22 mouse cellular contexts compared by ENCODE assay signal in the genomic region with DNA sequence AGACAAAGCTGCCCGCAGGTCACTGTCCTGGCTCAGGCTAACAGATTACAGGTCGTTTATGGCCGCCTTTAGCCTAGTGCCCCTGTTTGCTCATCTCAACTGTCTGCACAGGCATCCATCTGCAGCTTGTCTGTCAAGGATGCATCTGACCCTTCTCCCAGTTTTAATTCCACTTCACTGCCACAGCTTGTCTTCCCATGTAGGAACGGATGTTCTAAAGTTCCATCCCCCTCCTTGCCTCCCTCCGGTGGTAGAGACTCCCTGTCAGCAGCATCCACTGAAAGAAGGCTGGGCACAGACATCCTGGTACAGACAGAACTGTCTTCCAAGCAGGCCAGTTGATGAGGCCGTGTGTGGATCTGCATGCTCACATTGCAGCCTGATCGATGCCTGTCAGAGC. TPM values are rescaled to one million over a fixed set of nuclear protein-coding genes. Genes with fewer than 3 reads are reported as not detected.
DNase-seq lines count a peak whose midpoint lies in the region; ATAC-seq and TF ChIP-seq lines count a peak whose summit lies in the region.
"Had no signal": no experiment of that assay in that cellular context is flagged by ENCODE, and none has a peak within 500 bp of the region (broad histone marks: within the 10 kb centered on the region; RNA-seq: fewer than 3 reads in every experiment).

No protein-coding gene starts in this region.

- peak overlapping the region; percentile 69 for H3K27ac ChIP-seq in layer of hippocampus, adult 2 months
- H3K27ac ChIP-seq in neural tube, embryonic 12.5 days = no peak overlapping the region
- H3K27ac ChIP-seq: embryonic facial prominence, embryonic 12.5 days; embryonic facial prominence, embryonic 15.5 days; heart, adult 2 months; heart, embryonic 10.5 days; heart, embryonic 13.5 days; intestine, embryonic 15.5 days had no signal

- 0 out of 2 replicates have a peak overlapping the region, but pooled peaks have one; percentile 9 for H3K9ac ChIP-seq in neural tube, embryonic 12.5 days
- H3K9ac ChIP-seq: embryonic facial prominence, embryonic 12.5 days; embryonic facial prominence, embryonic 15.5 days; heart, embryonic 13.5 days; intestine, embryonic 15.5 days had no signal

- H3K4me2 ChIP-seq in neural tube, embryonic 12.5 days (replicated peaks) = no peak overlapping the region
- H3K4me2 ChIP-seq: embryonic facial prominence, embryonic 12.5 days; embryonic facial prominence, embryonic 15.5 days; heart, embryonic 13.5 days; intestine, embryonic 15.5 days had no signal

- H3K36me3 ChIP-seq in neural tube, embryonic 12.5 days = no peaks in the 10 kb centered on the region
- H3K36me3 ChIP-seq: embryonic facial prominence, embryonic 12.5 days; embryonic facial prominence, embryonic 15.5 days; heart, embryonic 10.5 days; heart, embryonic 13.5 days; intestine, embryonic 15.5 days had no signal

- intact Hi-C loops in heart, postnatal 10 days (cut with DNase I) = no loop called here

- TF ChIP-seq CTCF in layer of hippocampus, adult 2 months (conservative IDR thresholded peaks at IDR 0.05) = no peak

- peak; percentile 74 for DNase-seq in heart, adult 11 months
- no peak for DNase-seq in heart, postnatal 10 days
- no peak for DNase-seq in layer of hippocampus, adult 2 months (ENCODE audit: low spot score in 2 of 2)
- no peak for DNase-seq in layer of hippocampus, adult 18-20 months (ENCODE audit: low spot score in 2 of 2)
- no peak for DNase-seq in neural tube, embryonic 10.5 days (ENCODE audit: extremely low spot score, low spot score)
- no peak for DNase-seq in lung, postnatal 36 days
- DNase-seq: adrenal gland, adult 2 months; adrenal gland, postnatal 14 days; cerebellum, adult 11 months; cerebellum, adult 2 months; cerebellum, adult 9-11 months; gastrocnemius, postnatal 25 days; heart, adult 2 months had no signal

- H3K9me3 ChIP-seq in neural tube, embryonic 12.5 days = no peaks in the 10 kb centered on the region
- H3K9me3 ChIP-seq: embryonic facial prominence, embryonic 12.5 days; embryonic facial prominence, embryonic 15.5 days; heart, embryonic 10.5 days; heart, embryonic 13.5 days; intestine, embryonic 15.5 days had no signal

- 61% methylated on average over 7 of the region's 7 CpGs for WGBS in neural tube, embryonic 12.5 days

- H3K4me3 ChIP-seq in layer of hippocampus, adult 2 months = no peak overlapping the region
- no peak overlapping the region for H3K4me3 ChIP-seq in neural tube, embryonic 12.5 days
- H3K4me3 ChIP-seq: embryonic facial prominence, embryonic 12.5 days; embryonic facial prominence, embryonic 15.5 days; heart, adult 2 months; heart, embryonic 10.5 days; heart, embryonic 13.5 days; intestine, embryonic 15.5 days had no signal

- ATAC-seq in neural tube, embryonic 12.5 days (ENCODE audit: low FRiP score, low read depth) = no peak
- ATAC-seq: CD4-positive, CD25-positive, alpha-beta regulatory T cell, adult 4 months; hindbrain, embryonic 16.5 days; intestine, embryonic 15.5 days had no signal

- peaks cover 49% of the 10 kb centered on the region for H3K4me1 ChIP-seq in neural tube, embryonic 12.5 days

- H3K27me3 ChIP-seq in neural tube, embryonic 12.5 days (replicated peaks) = no peaks in the 10 kb centered on the region
- H3K27me3 ChIP-seq: embryonic facial prominence, embryonic 12.5 days; embryonic facial prominence, embryonic 15.5 days; heart, embryonic 13.5 days; intestine, embryonic 15.5 days had no signal

RNA-seq across cellular contexts. Expression of a gene that starts 20.8 kb away (rescaled TPM):
- total RNA-seq in heart, postnatal 10 days (2021) = under 1 TPM; 0.42 to 0.43 TPM
- total RNA-seq in layer of hippocampus, adult 2 months (2021) = 10 to 100 TPM; 96.2 to 98.8 TPM
- total RNA-seq in layer of hippocampus, adult 18-20 months (2021) = 100 to 1,000 TPM in 1 of 2 experiments, 10 to 100 TPM in 1; 97.7 to 101 TPM
- polyA plus RNA-seq in neural tube, embryonic 12.5 days (2016; fragmentation: Nextera tagmentation; extraction: Ambion mirVana) = 6.5 and 6.9 TPM in 2 replicates
- total RNA-seq: hematopoietic stem cell, adult 5-6 weeks had no signal

Comparison
In these comparisons a context has a peak if more than half of its experiments do, and no peak if none do; other contexts are left out.
1. RNA of a gene that starts 20.8 kb away (total RNA-seq): 97.7 to 101 TPM in layer of hippocampus, adult 18-20 months and 96.2 to 98.8 TPM in layer of hippocampus, adult 2 months; 0.42 to 0.43 TPM in heart, postnatal 10 days; every median in the first group is over 10 times any median in the second.